Mouse (Mus musculus) embryonic facial prominence, embryonic 13.5 days (tissue): ENCODE data around the gene Mmrn1. TPM values are rescaled to one million over a fixed set of nuclear protein-coding genes. Genes with fewer than 3 reads are reported as not detected.

Experiments
- polyA plus RNA-seq: library from polyadenylated mRNA; unstranded; fragments of >200 nt; fragmentation: Nextera tagmentation; extraction: Ambion mirVana; gene quantifications from 2 replicates; pipeline ENCODE4 v1.2.1, GENCODE M21; 2015

The Mmrn1 gene
- polyA plus RNA-seq, 1 experiment from 2014 or later = 6.4 TPM

Other genes starting within 250 kb of the Mmrn1 start
- gene Snca, start 95.1 kb upstream of the Mmrn1 start, polyA plus RNA-seq = 16.3 and 29.0 TPM in 2 replicates